10 mouse cellular contexts compared by ENCODE assay signal in the genomic region with DNA sequence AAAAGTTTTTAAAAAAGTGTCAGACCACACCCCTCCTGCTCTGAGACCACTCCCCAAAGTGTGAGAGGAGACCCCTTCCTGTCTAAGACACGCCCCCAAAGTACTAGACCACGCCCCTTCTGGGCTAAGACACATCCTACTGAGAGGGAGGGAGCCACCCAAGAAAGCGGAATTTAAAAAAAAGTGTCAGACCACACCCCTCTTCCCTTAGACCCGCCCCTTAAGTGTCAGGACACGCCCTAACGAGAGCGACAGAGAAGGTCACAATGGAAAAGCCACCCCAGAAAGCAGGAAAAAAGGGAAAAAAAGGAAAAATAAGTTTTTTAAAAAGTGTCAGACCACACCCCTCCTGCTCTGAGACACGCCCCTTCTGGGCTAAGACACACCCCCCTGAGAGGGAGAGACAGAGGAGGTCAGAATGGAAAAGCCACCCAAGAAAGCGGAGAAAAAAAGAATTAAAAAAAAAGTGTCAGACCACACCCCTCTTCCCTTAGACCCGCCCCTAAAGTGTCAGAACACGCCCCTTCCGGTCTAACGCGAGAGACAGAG. TPM values are rescaled to one million over a fixed set of nuclear protein-coding genes. Genes with fewer than 3 reads are reported as not detected.
A peak's percentile ranks its signal among the peaks of the same experiment; 100 is the strongest.
DNase-seq lines count a peak whose midpoint lies in the region; ATAC-seq and TF ChIP-seq lines count a peak whose summit lies in the region.
"Had no signal": no experiment of that assay in that cellular context is flagged by ENCODE, and none has a peak within 500 bp of the region (broad histone marks: within the 10 kb centered on the region; RNA-seq: fewer than 3 reads in every experiment).

No protein-coding gene starts in this region.

- peaks cover 32% of the 10 kb centered on the region for H3K9me3 ChIP-seq in heart, postnatal 0 days (replicated peaks; ENCODE audit: control insufficient read depth, low read length)
- peaks cover 50% of the 10 kb centered on the region for H3K9me3 ChIP-seq in liver, embryonic 12.5 days (replicated peaks)

- no peaks in the 10 kb centered on the region for H3K4me1 ChIP-seq in heart, postnatal 0 days (ENCODE audit: control insufficient read depth, insufficient read depth)
- H3K4me1 ChIP-seq in liver, embryonic 12.5 days = no peaks in the 10 kb centered on the region
- H3K4me1 ChIP-seq: neural tube, embryonic 13.5 days had no signal

- H3K27me3 ChIP-seq in heart, postnatal 0 days (ENCODE audit: control insufficient read depth, insufficient read depth, low read length) = no peaks in the 10 kb centered on the region
- no peaks in the 10 kb centered on the region for H3K27me3 ChIP-seq in liver, embryonic 12.5 days (replicated peaks)
- H3K27me3 ChIP-seq: neural tube, embryonic 13.5 days had no signal

- H3K4me3 ChIP-seq in heart, postnatal 0 days (ENCODE audit: low read depth, low read length) = no peak overlapping the region
- H3K4me3 ChIP-seq in liver, embryonic 12.5 days = no peak overlapping the region
- H3K4me3 ChIP-seq: neural tube, embryonic 13.5 days had no signal

- no peak for TF ChIP-seq EP300 in heart, postnatal 0 days (IDR thresholded peaks at IDR 0.05; ENCODE audit: low read depth)

- peak; percentile 65 to 68 for DNase-seq in lung, adult 18-20 months
- DNase-seq in lung, postnatal 25 days (ENCODE audit: low spot score) = no peak
- DNase-seq in R1 (ENCODE audit: low read depth, low spot score) = peak; percentile 95
- DNase-seq in embryo, embryonic 10.5 days (ENCODE audit: low spot score) = peak; percentile 86
- peak; percentile 44 for DNase-seq in heart, postnatal 0 days (ENCODE audit: low spot score)
- DNase-seq in right cerebral cortex, postnatal 14 days = peak; percentile 6
- DNase-seq in yolk sac, embryonic 10.5 days (ENCODE audit: low spot score) = peak; percentile 80

- H3K9ac ChIP-seq in heart, postnatal 0 days (replicated peaks; ENCODE audit: low read depth, low read length) = no peak overlapping the region
- H3K9ac ChIP-seq in liver, embryonic 12.5 days = no peak overlapping the region
- H3K9ac ChIP-seq: neural tube, embryonic 13.5 days had no signal

- no peak for TF ChIP-seq CTCF in heart, postnatal 0 days (IDR thresholded peaks at IDR 0.05; ENCODE audit: low read depth)

- H3K36me3 ChIP-seq in heart, postnatal 0 days (replicated peaks; ENCODE audit: control insufficient read depth, insufficient read depth, low read length) = peaks cover 36% of the 10 kb centered on the region
- H3K36me3 ChIP-seq in liver, embryonic 12.5 days = peaks cover 52% of the 10 kb centered on the region

- peak; percentile 17 for ATAC-seq in heart, postnatal 0 days (ENCODE audit: insufficient read depth, low read depth)
- ATAC-seq in liver, embryonic 12.5 days = peak; percentile 4; the same call in 1 of the 2 replicates

- no peak overlapping the region for H3K27ac ChIP-seq in heart, postnatal 0 days (ENCODE audit: low read depth)
- H3K27ac ChIP-seq in liver, embryonic 12.5 days = no peak overlapping the region
- H3K27ac ChIP-seq: neural tube, embryonic 13.5 days had no signal

- WGBS in heart, postnatal 0 days = 48% methylated on average over 14 of the region's 14 CpGs
- WGBS in liver, embryonic 12.5 days (ENCODE audit: insufficient replicate concordance) = 36% methylated on average over 14 of the region's 14 CpGs

- no peak overlapping the region for H3K4me2 ChIP-seq in heart, postnatal 0 days (ENCODE audit: low read depth, low read length)
- H3K4me2 ChIP-seq in liver, embryonic 12.5 days = no peak overlapping the region
- H3K4me2 ChIP-seq: neural tube, embryonic 13.5 days had no signal

RNA-seq across cellular contexts. Expression of a gene that starts 14.5 kb away (rescaled TPM):
- not detected in 2 replicates for total RNA-seq in heart, postnatal 0 days (2014; rRNA removed; ENCODE audit: low replicate concordance)
- polyA plus RNA-seq in heart, postnatal 0 days (2015; fragmentation: Nextera tagmentation; extraction: Ambion mirVana) = not detected in 2 replicates
- polyA plus RNA-seq in liver, embryonic 12.5 days (2016; fragmentation: Nextera tagmentation; extraction: Ambion mirVana) = not detected in 2 replicates
- polyA plus RNA-seq: frontal cortex, adult 2 months; neural tube, embryonic 13.5 days had no signal

RNA-seq across cellular contexts. Expression of a gene that starts 44.5 kb away (rescaled TPM):
- not detected in 2 replicates for total RNA-seq in heart, postnatal 0 days (2014; rRNA removed; ENCODE audit: low replicate concordance)
- polyA plus RNA-seq in heart, postnatal 0 days (2015; fragmentation: Nextera tagmentation; extraction: Ambion mirVana) = not detected in 2 replicates
- polyA plus RNA-seq in liver, embryonic 12.5 days (2016; fragmentation: Nextera tagmentation; extraction: Ambion mirVana) = not detected in 2 replicates
- polyA plus RNA-seq: frontal cortex, adult 2 months; neural tube, embryonic 13.5 days had no signal
